Mouse (Mus musculus) subcutaneous adipose tissue, adult 2 months (tissue): ENCODE data around the gene 2210408I21Rik. TPM values are rescaled to one million over a fixed set of nuclear protein-coding genes. Genes with fewer than 3 reads are reported as not detected.

Source experiments
- polyA plus RNA-seq: library from polyadenylated mRNA; depleted of rRNA; stranded (reverse); fragments of >200 nt; gene quantifications from 2 replicates; pipeline ENCODE4 v1.2.3, GENCODE M21; 2012; ENCODE audit warnings: low replicate concordance; rRNA removed

Gene 2210408I21Rik
- polyA plus RNA-seq, result 1.2 and 1.5 TPM in 2 replicates

DNA sequence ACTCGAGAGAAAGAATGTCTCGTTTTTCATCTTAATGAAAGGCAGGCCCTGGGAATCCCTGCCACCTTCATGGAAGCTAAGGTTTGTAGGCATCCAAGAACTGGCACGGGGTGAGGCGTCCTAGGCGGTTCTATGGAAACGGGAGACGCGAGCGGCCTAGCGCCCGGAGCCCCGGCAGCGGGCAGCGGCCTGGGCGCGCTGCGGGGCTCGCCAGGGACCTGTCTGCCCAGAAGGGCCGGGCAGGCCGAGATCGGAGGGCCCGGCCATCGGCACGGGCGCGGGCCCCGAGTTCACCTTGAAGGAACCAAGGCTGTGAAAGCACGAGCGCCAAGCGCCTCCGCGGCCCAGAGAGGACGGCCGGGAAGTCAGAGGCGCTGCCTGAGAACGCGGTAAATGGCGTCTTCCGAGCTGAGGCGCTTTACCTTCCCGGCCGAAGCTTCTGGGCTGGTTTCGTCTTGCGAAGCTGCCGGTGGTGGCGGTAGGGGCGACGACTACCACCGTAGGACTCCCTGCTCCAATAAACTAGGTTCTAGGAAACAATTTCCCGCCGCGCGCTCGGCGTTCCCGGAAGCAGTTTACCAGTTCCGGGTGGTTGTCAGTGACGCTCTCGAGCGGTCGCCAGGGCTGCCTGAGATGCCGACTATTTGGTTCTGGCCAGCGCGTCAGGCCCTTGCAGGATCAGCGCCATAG, at the start of gene 2210408I21Rik, which contains the start of gene Slf1:
2210408I21Rik (plus strand) TSS at position 610 of the 690 bp plus-strand sequence.
Slf1 (minus strand) TSS at position 543 of the 690 bp plus-strand sequence.

Other genes with a start within 250 kb of the 2210408I21Rik start
- 6.0 and 6.4 TPM in 2 replicates for gene Slf1, start 67 bp upstream of the 2210408I21Rik start, polyA plus RNA-seq